Mouse (Mus musculus) E14TG2a.4 (cell line): ENCODE measurements around the gene Cd274.

Source experiments
- H3K27me3 ChIP-seq: 2 replicates; pipeline ENCODE4 v1.6.1; 2014; ENCODE audit warnings: low read length, control low read depth; ENCODE audit not compliant: insufficient read depth
- H3K36me3 ChIP-seq: 2 replicates; pipeline ENCODE4 v1.6.1; 2014; ENCODE audit warnings: low read length, control low read depth; ENCODE audit not compliant: insufficient read depth
- H3K4me1 ChIP-seq: replicated peaks from 2 replicates; pipeline ENCODE4 v1.6.1; 2014; ENCODE audit warnings: low read depth, low read length, control low read depth
- H3K4me3 ChIP-seq: replicated peaks from 2 replicates; pipeline ENCODE4 v1.5.1; 2014; ENCODE audit warnings: mild to moderate bottlenecking, low read length
- H3K9me3 ChIP-seq: 2 replicates; pipeline ENCODE4 v1.6.1; 2014; ENCODE audit warnings: low read length, control low read depth
- CTCF ChIP-seq: conservative IDR thresholded peaks from 2 replicates; pipeline ENCODE4 v1.5.1; 2014; ENCODE audit warnings: low read length
- NANOG ChIP-seq: IDR thresholded peaks from 2 replicates; pipeline ENCODE4 v1.6.1; 2014; ENCODE audit warnings: borderline replicate concordance, low read length, mixed read lengths
- POU5F1 ChIP-seq: IDR thresholded peaks from 2 replicates; pipeline ENCODE4 v1.6.1; 2014; ENCODE audit warnings: low read length, borderline replicate concordance

The Cd274 gene

GRCm38 (mm10) chr19:29360251-29360650 lies 7.0 kb upstream of the Cd274 start:
- H3K4me3 ChIP-seq: no peak overlapping the region
- peaks cover 36% of the 10 kb centered on the region for H3K4me1 ChIP-seq
- no peaks in the 10 kb centered on the region for H3K36me3 ChIP-seq
- TF ChIP-seq CTCF: no peak
- no peak for TF ChIP-seq POU5F1
- TF ChIP-seq NANOG: no peak
- no peaks in the 10 kb centered on the region for H3K9me3 ChIP-seq
- H3K27me3 ChIP-seq: 0 out of 2 replicates have a peak, but pooled peaks cover 8% of the 10 kb centered on the region

GRCm38 (mm10) chr19:29361468-29362130 lies 5.7 kb upstream of the Cd274 start:
- Histone ChIP-seq H3K9me3 (no peaks in the 10 kb centered on the region), H3K4me1 (peaks cover 36% of the 10 kb centered on the region), H3K27me3 (peaks cover 11% of the 10 kb centered on the region; the same call in 1 of the 2 replicates), H3K4me3 (peak overlapping the region; percentile 82), H3K36me3 (no peaks in the 10 kb centered on the region)
- TF ChIP-seq POU5F1 (no peak), CTCF (no peak), NANOG (no peak)

- peak overlapping the region; percentile 82 for H3K4me3 ChIP-seq
- H3K4me1 ChIP-seq: peaks cover 40% of the 10 kb centered on the region
- peaks cover 16% of the 10 kb centered on the region for H3K27me3 ChIP-seq
- no peaks in the 10 kb centered on the region for H3K9me3 ChIP-seq
- TF ChIP-seq POU5F1 (no peak), CTCF (no peak), NANOG (no peak)
- no peaks in the 10 kb centered on the region for H3K36me3 ChIP-seq
Observed at GRCm38 (mm10) chr19:29362173-29362930, 4.9 kb upstream of the Cd274 start.

GRCm38 (mm10) chr19:29363557-29363956 lies 3.7 kb upstream of the Cd274 start:
- Histone ChIP-seq H3K4me1 (peaks cover 42% of the 10 kb centered on the region), H3K27me3 (peaks cover 20% of the 10 kb centered on the region), H3K36me3 (no peaks in the 10 kb centered on the region), H3K9me3 (no peaks in the 10 kb centered on the region), H3K4me3 (no peak overlapping the region)
- TF ChIP-seq NANOG (no peak), POU5F1 (no peak), CTCF (no peak)

GRCm38 (mm10) chr19:29364076-29364475 lies 3.2 kb upstream of the Cd274 start:
- peaks cover 23% of the 10 kb centered on the region for H3K27me3 ChIP-seq
- H3K4me1 ChIP-seq: peaks cover 37% of the 10 kb centered on the region
- no peaks in the 10 kb centered on the region for H3K36me3 ChIP-seq
- no peak overlapping the region for H3K4me3 ChIP-seq
- H3K9me3 ChIP-seq: no peaks in the 10 kb centered on the region
- no peak for TF ChIP-seq NANOG
- TF ChIP-seq POU5F1: no peak

- H3K36me3 ChIP-seq: no peaks in the 10 kb centered on the region
- H3K27me3 ChIP-seq: peaks cover 23% of the 10 kb centered on the region
- TF ChIP-seq POU5F1 (no peak), CTCF (no peak), NANOG (no peak)
- H3K4me1 ChIP-seq: peaks cover 37% of the 10 kb centered on the region
- no peak overlapping the region for H3K4me3 ChIP-seq
- H3K9me3 ChIP-seq: no peaks in the 10 kb centered on the region
Observed at GRCm38 (mm10) chr19:29365105-29365504, 2.1 kb upstream of the Cd274 start.

GRCm38 (mm10) chr19:29366226-29366968 lies 858 bp upstream of the Cd274 start:
- Histone ChIP-seq H3K36me3 (no peaks in the 10 kb centered on the region), H3K9me3 (no peaks in the 10 kb centered on the region), H3K4me3 (no peak overlapping the region), H3K4me1 (peaks cover 31% of the 10 kb centered on the region), H3K27me3 (peaks cover 23% of the 10 kb centered on the region)
- TF ChIP-seq NANOG (no peak), POU5F1 (no peak)

- H3K4me3 ChIP-seq: no peak overlapping the region
- no peak for TF ChIP-seq NANOG
- no peak for TF ChIP-seq POU5F1
- TF ChIP-seq CTCF: no peak
- H3K27me3 ChIP-seq: peaks cover 23% of the 10 kb centered on the region
- peaks cover 22% of the 10 kb centered on the region for H3K4me1 ChIP-seq
- no peaks in the 10 kb centered on the region for H3K36me3 ChIP-seq
- H3K9me3 ChIP-seq: no peaks in the 10 kb centered on the region
Observed at GRCm38 (mm10) chr19:29368041-29368440, 786 bp downstream of the Cd274 start.
